Mouse (Mus musculus) midbrain, postnatal 0 days (tissue): ENCODE data around the gene Ogdhl. TPM values are rescaled to one million over a fixed set of nuclear protein-coding genes. Genes with fewer than 3 reads are reported as not detected.
A peak's percentile ranks its signal among the peaks of the same experiment; 100 is the strongest.

Experiments
- ATAC-seq: fragments of 200-750 bp; cut with Nextera tagmentation; 2 replicates; pipeline ENCODE4 v1.8.0; 2017; ENCODE audit warnings: moderate number of reproducible peaks, mild to moderate bottlenecking, moderate TSS enrichment, moderate library complexity; ENCODE audit not compliant: low FRiP score
- DNase-seq: peaks from one replicate; pipeline ENCODE4 v3.0.0-alpha.2; 2015; ENCODE audit warnings: low spot score
- H3K27ac ChIP-seq: fragments of 300-500 bp; sonication (generic); 2 replicates; pipeline ENCODE4 v1.5.1; 2014; ENCODE audit warnings: low read depth, mild to moderate bottlenecking, low read length, mixed read lengths
- H3K27me3 ChIP-seq: fragments of 300-500 bp; sonication (generic); 2 replicates; pipeline ENCODE4 v1.6.1; 2014; ENCODE audit warnings: low read length, control low read depth, mixed read lengths; ENCODE audit not compliant: insufficient read depth
- H3K36me3 ChIP-seq: fragments of 300-500 bp; sonication (generic); 2 replicates; pipeline ENCODE4 v1.6.1; 2014; ENCODE audit warnings: low read length, control low read depth, mixed read lengths; ENCODE audit not compliant: insufficient read depth
- H3K4me1 ChIP-seq: fragments of 300-500 bp; sonication (generic); 2 replicates; pipeline ENCODE4 v1.6.1; 2014; ENCODE audit warnings: mild to moderate bottlenecking, control low read depth, antibody characterized with exemption, low read length, mixed read lengths; ENCODE audit not compliant: insufficient read depth
- H3K4me2 ChIP-seq: fragments of 300-500 bp; sonication (generic); 2 replicates; pipeline ENCODE4 v1.6.1; 2014; ENCODE audit warnings: low read depth, mild to moderate bottlenecking, low read length, mixed read lengths; ENCODE audit not compliant: poor library complexity, severe bottlenecking
- H3K4me3 ChIP-seq: fragments of 300-500 bp; sonication (generic); 2 replicates; pipeline ENCODE4 v1.5.1; 2014; ENCODE audit warnings: low read depth, mild to moderate bottlenecking, low read length, moderate library complexity
- H3K9ac ChIP-seq: fragments of 300-500 bp; sonication (generic); replicated peaks from 2 replicates; pipeline ENCODE4 v1.6.1; 2014; ENCODE audit warnings: mild to moderate bottlenecking, low read length, moderate library complexity, mixed read lengths; ENCODE audit not compliant: poor library complexity, severe bottlenecking
- H3K9me3 ChIP-seq: fragments of 300-500 bp; sonication (generic); 2 replicates; pipeline ENCODE4 v1.6.1; 2016; ENCODE audit warnings: low read length, control low read depth
- CTCF ChIP-seq: IDR thresholded peaks from 2 replicates; pipeline ENCODE4 v1.5.1; 2016; ENCODE audit warnings: antibody characterized with exemption, mild to moderate bottlenecking
- WGBS: fragments of 180-500 bp; shearing (Covaris S2); extraction: QIAGEN DNeasy Blood & Tissue Kit; methylation state at CpG from one replicate; pipeline ENCODE4 v1.1.7; 2014; 5-methylcytosine and 5-hydroxymethylcytosine counted together
- polyA plus RNA-seq: library from polyadenylated mRNA; unstranded; fragments of >200 nt; fragmentation: Nextera tagmentation; extraction: Ambion mirVana; gene quantifications from 2 replicates; pipeline ENCODE4 v1.2.1, GENCODE M21; 2015
- total RNA-seq: library from RNA; depleted of rRNA; stranded (reverse); fragments of >200 nt; gene quantifications from 2 replicates; pipeline ENCODE4 v1.2.3, GENCODE M21; 2014; rRNA removed

The Ogdhl gene
- 36.4 and 38.6 TPM in 2 replicates for total RNA-seq
- 25.5 and 25.8 TPM in 2 replicates for polyA plus RNA-seq

DNA sequence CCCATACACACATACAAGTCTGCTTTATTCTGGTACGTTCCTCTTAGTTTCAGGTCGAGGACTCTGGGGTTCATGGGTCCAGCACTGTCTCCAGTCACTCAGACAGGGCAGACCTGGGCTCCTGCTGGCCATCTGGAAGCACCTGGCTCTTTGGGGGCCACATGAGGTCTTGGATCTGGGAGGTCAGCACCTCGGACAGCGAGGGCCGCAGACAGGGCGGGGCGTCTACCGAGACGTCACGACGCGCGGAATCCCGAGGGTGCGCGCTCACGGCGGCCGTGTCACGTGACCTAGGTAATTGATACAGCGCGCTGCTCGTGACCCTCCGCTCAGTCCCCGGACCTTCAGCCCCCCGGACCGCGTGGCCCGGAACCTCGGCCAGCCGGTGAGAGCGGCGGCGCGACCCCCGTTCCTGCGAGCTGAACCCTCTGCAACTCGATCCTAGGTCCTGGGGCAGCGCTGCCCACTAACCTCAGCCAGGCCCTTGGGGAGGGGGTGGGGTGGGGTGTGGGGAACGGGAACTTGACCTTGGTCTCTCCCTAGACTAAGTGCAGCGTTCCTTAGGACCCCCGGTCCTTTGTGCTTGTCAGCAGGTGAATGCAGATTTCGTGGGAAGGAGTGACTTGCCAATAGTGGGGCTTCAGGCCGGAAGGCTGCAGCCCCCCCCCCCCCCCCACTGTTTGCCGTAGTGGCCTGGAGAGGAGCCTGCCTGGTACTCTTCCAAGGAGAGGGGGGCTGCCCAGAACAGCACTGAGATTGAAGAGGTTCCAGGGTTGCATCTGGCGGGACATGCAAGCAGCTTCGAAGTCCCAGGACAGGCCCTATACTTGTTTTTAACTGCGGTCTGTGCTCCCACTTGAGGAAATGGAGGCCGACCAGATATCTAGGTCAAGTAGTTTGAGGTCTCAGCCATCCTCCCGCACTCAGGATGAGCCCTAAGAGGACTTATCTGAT is at the start of gene Ogdhl:
Ogdhl (plus strand) TSS at position 288 of the 954 bp plus-strand sequence.
- WGBS: 3% methylated on average over 47 of the region's 50 CpGs
- Histone ChIP-seq H3K27me3 (no peaks in the 10 kb centered on the region), H3K36me3 (no peaks in the 10 kb centered on the region), H3K4me1 (peaks cover 6% of the 10 kb centered on the region; the same call in 1 of the 2 replicates), H3K4me2 (peak within 1 kb of the TSS; percentile 92), H3K27ac (peak within 1 kb of the TSS; percentile 26; the same call in 1 of the 2 replicates), H3K9ac (peak within 1 kb of the TSS; percentile 79), H3K4me3 (peak within 1 kb of the TSS; percentile 61), H3K9me3 (no peaks in the 10 kb centered on the region)
- ATAC-seq: peak; percentile 76
- no peak for TF ChIP-seq CTCF
- peak; percentile 68 for DNase-seq

DNA sequence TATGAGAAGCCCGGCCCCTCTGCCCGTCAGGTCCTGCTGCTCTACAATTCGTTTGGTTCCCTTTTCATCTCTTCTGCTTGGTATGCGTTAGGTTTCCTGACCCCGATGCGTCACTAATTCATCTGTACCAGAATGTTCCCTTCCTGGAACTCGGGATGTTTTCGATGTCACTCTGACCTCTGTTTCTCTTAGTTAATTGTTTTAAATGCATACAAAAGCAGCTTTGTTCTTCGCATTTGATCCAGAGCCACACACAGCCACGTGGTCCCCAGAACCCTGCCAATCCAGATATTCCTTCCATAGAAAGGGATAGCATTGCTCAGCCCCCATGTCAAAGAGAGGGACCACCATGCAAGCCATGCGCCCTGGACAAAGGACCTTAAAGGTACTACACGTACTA is 20.2 kb upstream of the Ogdhl start:
- ATAC-seq (no peak), DNase-seq (peak; percentile 56)
- Histone ChIP-seq H3K4me1 (no peaks in the 10 kb centered on the region), H3K9ac (no peak overlapping the region), H3K36me3 (no peaks in the 10 kb centered on the region), H3K4me2 (no peak overlapping the region), H3K27ac (no peak overlapping the region), H3K9me3 (no peaks in the 10 kb centered on the region), H3K4me3 (no peak overlapping the region), H3K27me3 (no peaks in the 10 kb centered on the region)
- TF ChIP-seq CTCF: no peak
- WGBS: 63% methylated on average over 12 of the region's 12 CpGs

DNA sequence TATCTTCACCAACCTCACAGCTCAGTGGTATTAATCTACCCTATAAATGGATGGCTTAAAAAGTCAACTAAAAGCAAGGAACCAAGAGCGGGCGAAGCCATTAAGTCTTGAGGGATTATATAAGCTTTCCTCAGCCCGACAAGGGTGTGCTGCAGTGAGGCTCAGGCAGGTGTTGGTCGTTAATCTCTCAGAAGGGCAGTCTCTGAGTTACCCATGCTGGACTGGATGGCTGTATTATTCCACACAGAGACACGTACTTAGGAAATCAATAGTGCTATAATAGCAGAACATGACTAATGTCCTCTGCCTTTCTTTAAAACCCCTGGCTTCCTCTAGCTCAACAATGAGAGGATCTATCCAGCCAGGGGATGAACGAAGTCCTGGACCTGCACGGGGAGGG is 19.4 kb upstream of the Ogdhl start:
- ATAC-seq (no peak), DNase-seq (no peak)
- WGBS: 77% methylated on average over 7 of the region's 7 CpGs
- H3K27ac ChIP-seq: no peak overlapping the region
- no peak overlapping the region for H3K4me2 ChIP-seq
- H3K9me3 ChIP-seq: no peaks in the 10 kb centered on the region
- TF ChIP-seq CTCF: no peak
- no peaks in the 10 kb centered on the region for H3K4me1 ChIP-seq
- H3K36me3 ChIP-seq: no peaks in the 10 kb centered on the region
- no peak overlapping the region for H3K9ac ChIP-seq
- H3K27me3 ChIP-seq: no peaks in the 10 kb centered on the region
- no peak overlapping the region for H3K4me3 ChIP-seq

DNA sequence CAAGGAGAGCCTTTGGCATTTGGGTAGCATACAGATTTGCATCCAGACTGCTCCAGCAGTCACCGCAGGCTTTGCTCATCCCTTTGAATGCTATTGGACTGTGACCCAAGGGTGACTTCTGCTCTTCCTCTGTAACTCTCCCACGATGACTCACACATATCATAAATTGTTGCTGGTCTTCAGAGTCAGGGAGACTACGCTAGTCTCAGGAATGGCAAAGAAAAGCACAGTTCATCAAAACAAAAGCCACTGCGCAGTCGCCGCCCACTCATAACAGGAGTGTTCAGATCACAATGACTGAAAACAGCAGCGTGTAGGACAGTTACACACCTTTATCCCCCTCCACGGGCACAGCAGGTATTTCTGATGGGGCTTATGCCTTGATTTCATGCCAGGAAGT is 16.9 kb upstream of the Ogdhl start:
- no peak overlapping the region for H3K4me2 ChIP-seq
- no peak for ATAC-seq
- H3K9me3 ChIP-seq: no peaks in the 10 kb centered on the region
- no peak for DNase-seq
- 92% methylated on average over 8 of the region's 8 CpGs for WGBS
- no peak for TF ChIP-seq CTCF
- H3K36me3 ChIP-seq: no peaks in the 10 kb centered on the region
- H3K4me1 ChIP-seq: no peaks in the 10 kb centered on the region
- no peaks in the 10 kb centered on the region for H3K27me3 ChIP-seq
- no peak overlapping the region for H3K27ac ChIP-seq
- no peak overlapping the region for H3K4me3 ChIP-seq
- H3K9ac ChIP-seq: no peak overlapping the region

DNA sequence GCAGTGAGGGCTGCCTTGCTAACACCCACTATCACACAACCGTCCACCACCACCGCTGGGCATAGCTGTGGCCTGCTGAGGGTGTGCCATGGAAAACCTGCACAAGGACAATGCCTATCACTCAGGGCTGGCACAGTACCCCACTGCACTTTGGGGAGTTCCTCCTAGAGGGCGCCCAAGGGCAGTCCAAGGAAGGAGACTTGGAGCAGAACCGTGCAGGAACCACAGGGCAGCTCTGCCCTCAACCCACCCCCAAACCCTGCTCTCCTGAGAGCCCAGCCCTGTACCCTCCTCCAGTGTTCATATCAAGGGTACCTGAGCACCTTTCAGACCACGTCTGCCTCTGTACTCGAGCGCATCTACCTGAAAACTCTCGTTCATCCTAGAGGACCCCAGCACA is 11.9 kb upstream of the Ogdhl start:
- WGBS: 44% methylated on average over 8 of the region's 8 CpGs
- H3K27ac ChIP-seq: no peak overlapping the region
- no peak overlapping the region for H3K9ac ChIP-seq
- H3K4me3 ChIP-seq: no peak overlapping the region
- ATAC-seq: no peak
- no peaks in the 10 kb centered on the region for H3K27me3 ChIP-seq
- peak; percentile 57 for TF ChIP-seq CTCF
- no peak overlapping the region for H3K4me2 ChIP-seq
- peak; percentile 50 for DNase-seq
- H3K36me3 ChIP-seq: no peaks in the 10 kb centered on the region
- no peaks in the 10 kb centered on the region for H3K9me3 ChIP-seq
- H3K4me1 ChIP-seq: no peaks in the 10 kb centered on the region

DNA sequence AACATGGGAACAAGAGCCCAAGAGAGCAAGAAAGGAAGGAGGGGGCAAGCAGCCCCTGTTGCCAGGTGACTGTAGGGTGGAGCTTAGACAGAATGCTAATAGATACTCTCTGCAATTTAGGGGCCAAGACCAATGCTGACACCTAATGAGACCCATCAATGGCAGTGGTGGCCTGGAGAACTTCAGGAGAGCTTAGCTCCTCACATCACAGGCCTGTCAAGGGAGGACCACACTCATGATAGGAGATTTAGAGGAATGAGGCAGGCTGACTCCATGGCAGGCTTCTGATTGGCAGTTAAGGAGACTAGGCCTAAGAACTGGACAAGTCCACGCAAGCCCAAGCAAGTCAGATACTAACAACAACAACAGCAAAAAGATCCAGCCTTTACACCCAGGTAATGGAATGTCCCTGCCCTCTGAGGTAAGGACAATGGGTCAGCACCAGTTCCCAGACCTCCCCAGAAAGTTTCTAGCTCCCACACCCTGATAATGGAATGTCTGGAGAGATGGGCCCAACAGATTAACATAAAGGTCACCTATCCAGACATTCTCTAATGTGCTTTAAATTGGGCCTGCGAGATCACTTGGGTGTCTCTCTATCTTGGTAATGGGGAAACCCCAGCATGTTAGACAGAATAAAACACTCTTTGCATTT is 10.3 kb upstream of the Ogdhl start:
- Histone ChIP-seq H3K9me3 (no peaks in the 10 kb centered on the region), H3K4me1 (no peaks in the 10 kb centered on the region), H3K27me3 (no peaks in the 10 kb centered on the region), H3K36me3 (no peaks in the 10 kb centered on the region), H3K9ac (no peak overlapping the region), H3K4me3 (no peak overlapping the region), H3K4me2 (no peak overlapping the region), H3K27ac (no peak overlapping the region)
- TF ChIP-seq CTCF: no peak
- DNase-seq (no peak), ATAC-seq (no peak)
- WGBS: 94% methylated on average over 2 of the region's 2 CpGs
